In the genomic region with DNA sequence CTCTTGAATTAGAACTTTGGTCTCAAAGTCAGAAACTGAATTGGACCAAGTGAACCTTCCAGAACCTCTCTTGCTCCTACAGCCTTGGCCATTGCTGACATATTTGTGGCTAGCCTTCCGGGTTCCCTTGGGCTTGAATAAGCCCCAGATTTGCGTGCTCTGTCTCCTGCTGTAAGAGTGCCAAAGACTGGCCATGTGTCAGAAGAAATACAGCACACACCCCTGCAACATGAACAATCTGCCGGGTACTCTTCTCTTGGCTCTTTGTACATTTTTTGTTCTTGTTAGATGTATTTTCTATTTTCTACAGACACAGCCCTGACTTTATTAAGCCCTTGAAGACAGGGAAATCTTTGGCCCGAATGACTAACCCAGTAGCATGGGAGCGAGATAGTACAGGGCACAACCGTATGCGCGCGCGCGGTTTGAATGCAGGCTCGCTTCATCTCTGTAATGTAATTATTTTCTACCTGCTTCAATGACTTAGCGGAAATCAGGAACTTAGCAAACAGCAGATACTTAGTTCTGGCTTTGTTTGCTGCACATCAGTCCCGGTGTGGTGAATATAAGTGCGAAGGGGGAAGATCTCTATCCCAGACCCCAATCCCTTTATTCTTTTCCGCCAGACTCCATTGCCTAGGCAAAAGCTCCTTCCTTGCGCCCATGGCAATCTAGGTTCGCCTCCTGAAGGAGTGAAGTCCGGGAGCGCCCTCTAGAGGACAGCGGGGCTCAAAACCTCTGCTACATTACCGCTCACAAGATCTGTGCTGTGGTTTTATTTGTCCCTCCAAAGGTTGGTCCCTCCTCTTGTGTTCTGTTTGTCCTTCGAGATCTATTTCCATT, we compare ENCODE assay signal across 8 mouse cellular contexts. TPM values are rescaled to one million over a fixed set of nuclear protein-coding genes. Genes with fewer than 3 reads are reported as not detected.
DNase-seq lines count a peak whose midpoint lies in the region; ATAC-seq and TF ChIP-seq lines count a peak whose summit lies in the region.

No protein-coding gene starts in this region.

- H3K27ac ChIP-seq in ES-E14 (ENCODE audit: insufficient read depth, low read depth, low read length, poor library complexity, severe bottlenecking), result no peak overlapping the region
- no peak overlapping the region for H3K27ac ChIP-seq in forebrain, embryonic 16.5 days (ENCODE audit: low read length)
- H3K27ac ChIP-seq in lung, embryonic 16.5 days (ENCODE audit: low read length), result no peak overlapping the region

- peak; percentile 80 for DNase-seq in ES-E14 (ENCODE audit: low read depth, low spot score)
- DNase-seq in cerebellum, adult 11-12 months, result peak; percentile 79
- peak; percentile 85 to 92 for DNase-seq in heart, postnatal 36 days
- peak; percentile 77 to 95 for DNase-seq in layer of hippocampus, adult 18-20 months (ENCODE audit: low spot score in 2 of 2)
- peak; percentile 80 for DNase-seq in ovary, postnatal 14 days (ENCODE audit: low spot score)
- peak; percentile 84 for DNase-seq in thymus, postnatal 0 days (ENCODE audit: low spot score)

- intact Hi-C loops in heart, postnatal 36 days (cut with DNase I), result loop anchor here (1.0 to 10.0 kb wide), 4 partner anchors 172 to 1371 kb away; a partner anchor contains a TSS

- peak overlapping the region; percentile 25; the same call in 1 of the 2 replicates for H3K4me2 ChIP-seq in forebrain, embryonic 16.5 days (ENCODE audit: low read length)
- 0 out of 2 replicates have a peak overlapping the region, but pooled peaks have one; percentile 5 for H3K4me2 ChIP-seq in lung, embryonic 16.5 days (ENCODE audit: low read depth, low read length)

- peak overlapping the region; percentile 16; the same call in 1 of the 2 replicates for H3K9ac ChIP-seq in ES-E14 (ENCODE audit: insufficient read depth, low read depth, low read length, poor library complexity, severe bottlenecking)
- H3K9ac ChIP-seq in forebrain, embryonic 16.5 days (replicated peaks; ENCODE audit: low read depth, low read length), result no peak overlapping the region
- H3K9ac ChIP-seq in lung, embryonic 16.5 days (ENCODE audit: low read length), result no peak overlapping the region

- H3K4me3 ChIP-seq in ES-E14 (ENCODE audit: insufficient read depth in 1 of 2, low read depth in 1 of 2, low read length in 2 of 2, poor library complexity in 1 of 2, severe bottlenecking in 1 of 2), result peak overlapping the region; percentile 15 to 61; a peak in 3 of 4 replicates
- H3K4me3 ChIP-seq in forebrain, embryonic 16.5 days (replicated peaks; ENCODE audit: low read length), result no peak overlapping the region
- H3K4me3 ChIP-seq in lung, embryonic 16.5 days (ENCODE audit: low read length), result no peak overlapping the region

- H3K9me3 ChIP-seq in ES-E14 (ENCODE audit: control insufficient read depth, insufficient read depth, low read depth, low read length), result no peaks in the 10 kb centered on the region
- H3K9me3 ChIP-seq in forebrain, embryonic 16.5 days (ENCODE audit: control insufficient read depth, low read length), result no peaks in the 10 kb centered on the region
- H3K9me3 ChIP-seq in lung, embryonic 16.5 days (ENCODE audit: control insufficient read depth, low read length), result no peaks in the 10 kb centered on the region

- H3K27me3 ChIP-seq in forebrain, embryonic 16.5 days (replicated peaks; ENCODE audit: control insufficient read depth, insufficient read depth, low read length), result no peaks in the 10 kb centered on the region
- no peaks in the 10 kb centered on the region for H3K27me3 ChIP-seq in lung, embryonic 16.5 days (ENCODE audit: control insufficient read depth, insufficient read depth, low read depth, low read length)

- H3K4me1 ChIP-seq in ES-E14 (ENCODE audit: control insufficient read depth in 2 of 2, insufficient read depth in 2 of 2, low read length in 2 of 2, poor library complexity in 1 of 2), result no peaks in the 10 kb centered on the region
- H3K4me1 ChIP-seq in forebrain, embryonic 16.5 days (replicated peaks; ENCODE audit: control insufficient read depth, insufficient read depth, low read length), result no peaks in the 10 kb centered on the region
- peaks cover 3% of the 10 kb centered on the region; the same call in 1 of the 2 replicates for H3K4me1 ChIP-seq in lung, embryonic 16.5 days (replicated peaks; ENCODE audit: control insufficient read depth, insufficient read depth, low read length)

- 46% methylated on average over 23 of the region's 23 CpGs for WGBS in forebrain, embryonic 16.5 days
- 47% methylated on average over 23 of the region's 23 CpGs for WGBS in lung, embryonic 16.5 days

- no peaks in the 10 kb centered on the region for H3K36me3 ChIP-seq in ES-E14 (ENCODE audit: control insufficient read depth, insufficient read depth, low read length, poor library complexity, severe bottlenecking)
- no peaks in the 10 kb centered on the region for H3K36me3 ChIP-seq in forebrain, embryonic 16.5 days (ENCODE audit: control insufficient read depth, insufficient read depth)
- H3K36me3 ChIP-seq in lung, embryonic 16.5 days (ENCODE audit: control insufficient read depth, insufficient read depth, low read length), result no peaks in the 10 kb centered on the region

- ATAC-seq in forebrain, embryonic 16.5 days, result peak; percentile 93
- peak; percentile 78 for ATAC-seq in lung, embryonic 16.5 days (ENCODE audit: low read depth)

- in situ Hi-C loops in ES-E14 (cut with MboI; ENCODE audit: low sequenced_read_pairs in 2 of 2, unreplicated experiment in 2 of 2), result no loop called here

TF ChIP-seq in ES-E14, 5 proteins besides CTCF, POLR2A, EP300 and RAD21:
- TF ChIP-seq CHD2 (IDR thresholded peaks at IDR 0.05; ENCODE audit: low read depth, low read length) (no peak), ZNF384 (IDR thresholded peaks at IDR 0.05; ENCODE audit: low read depth, low read length) (no peak), ZC3H11A (IDR thresholded peaks at IDR 0.05; ENCODE audit: borderline replicate concordance, low read depth, low read length) (peak; percentile 94)

RNA-seq across cellular contexts. Expression of a gene that starts 22.2 kb away (rescaled TPM):
- 3.6 and 4.1 TPM in 2 replicates for total RNA-seq in ES-E14 (2012; rRNA removed)
- 14.1 and 18.6 TPM in 2 replicates for polyA plus RNA-seq in forebrain, embryonic 16.5 days (2015; fragmentation: Nextera tagmentation; extraction: Ambion mirVana)
- 1 to 10 TPM; 4.9 to 7.2 TPM for total RNA-seq in heart, postnatal 36 days (2021)
- total RNA-seq in layer of hippocampus, adult 18-20 months (2021), result 1 to 10 TPM; 6.7 to 7.3 TPM
- polyA plus RNA-seq in lung, embryonic 16.5 days (2015; fragmentation: Nextera tagmentation; extraction: Ambion mirVana), result 17.3 and 22.7 TPM in 2 replicates
- polyA plus RNA-seq in thymus, postnatal 0 days (2015; fragmentation: Nextera tagmentation; extraction: Ambion mirVana), result 8.4 and 11.9 TPM in 2 replicates

RNA-seq across cellular contexts. Expression of a gene that starts 23.3 kb away (rescaled TPM):
- 3.5 and 3.7 TPM in 2 replicates for total RNA-seq in ES-E14 (2012; rRNA removed)
- 3.2 TPM in 2 replicates for polyA plus RNA-seq in forebrain, embryonic 16.5 days (2015; fragmentation: Nextera tagmentation; extraction: Ambion mirVana)
- total RNA-seq in heart, postnatal 36 days (2021), result 1 to 10 TPM; 3.1 to 3.4 TPM
- 1 to 10 TPM; 2.7 to 3.1 TPM for total RNA-seq in layer of hippocampus, adult 18-20 months (2021)
- 15.1 and 17.1 TPM in 2 replicates for polyA plus RNA-seq in lung, embryonic 16.5 days (2015; fragmentation: Nextera tagmentation; extraction: Ambion mirVana)
- 7.0 and 7.9 TPM in 2 replicates for polyA plus RNA-seq in thymus, postnatal 0 days (2015; fragmentation: Nextera tagmentation; extraction: Ambion mirVana)

RNA-seq across cellular contexts. Expression of a gene that starts 41.5 kb away (rescaled TPM):
- total RNA-seq in ES-E14 (2012; rRNA removed), result not detected in 2 replicates
- 0.18 TPM in 1 of 2 replicates, not detected in the other for polyA plus RNA-seq in forebrain, embryonic 16.5 days (2015; fragmentation: Nextera tagmentation; extraction: Ambion mirVana)
- not detected for total RNA-seq in heart, postnatal 36 days (2021)
- not detected for total RNA-seq in layer of hippocampus, adult 18-20 months (2021)
- polyA plus RNA-seq in lung, embryonic 16.5 days (2015; fragmentation: Nextera tagmentation; extraction: Ambion mirVana), result not detected in 2 replicates
- polyA plus RNA-seq in thymus, postnatal 0 days (2015; fragmentation: Nextera tagmentation; extraction: Ambion mirVana), result 0.43 and 0.50 TPM in 2 replicates

Comparison
In these comparisons a context has a peak if more than half of its experiments do, and no peak if none do; other contexts are left out.
1. H3K4me3 ChIP-seq: peak in ES-E14 (2 of 2); none in forebrain, embryonic 16.5 days (single experiment) and lung, embryonic 16.5 days (single experiment).
2. Peak in every context shown above with its lines, with median percentiles within 50 percentile points of each other: DNase-seq.